Mouse (Mus musculus) right cerebral cortex, postnatal 4 days (tissue): Measurements from ENCODE around the gene Sfxn1.

Experiments used
- DNase-seq: peaks from one replicate; pipeline ENCODE4 v3.0.0-alpha.2; 2022

Sfxn1 gene

DNA sequence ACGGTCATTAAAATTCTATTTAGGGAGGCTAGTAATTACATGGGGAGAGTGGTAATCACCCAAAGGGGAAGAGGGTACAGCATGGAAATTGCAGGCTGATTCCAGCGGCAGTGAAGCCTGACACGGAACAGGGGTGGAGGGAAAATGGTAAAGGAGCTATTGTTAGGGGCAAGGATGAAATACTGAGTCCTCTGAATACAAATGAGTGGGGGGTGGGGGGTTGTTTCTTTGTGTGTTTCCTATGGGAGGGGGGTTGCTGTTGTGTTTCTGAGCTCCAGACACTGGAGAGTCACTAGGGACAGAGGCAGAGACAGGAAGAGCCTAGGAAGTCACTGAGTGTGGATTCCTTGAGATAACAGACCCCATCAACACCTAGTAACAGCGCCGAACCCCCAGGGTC lies 72.1 kb downstream of the Sfxn1 start:
- DNase-seq, result no peak

DNA sequence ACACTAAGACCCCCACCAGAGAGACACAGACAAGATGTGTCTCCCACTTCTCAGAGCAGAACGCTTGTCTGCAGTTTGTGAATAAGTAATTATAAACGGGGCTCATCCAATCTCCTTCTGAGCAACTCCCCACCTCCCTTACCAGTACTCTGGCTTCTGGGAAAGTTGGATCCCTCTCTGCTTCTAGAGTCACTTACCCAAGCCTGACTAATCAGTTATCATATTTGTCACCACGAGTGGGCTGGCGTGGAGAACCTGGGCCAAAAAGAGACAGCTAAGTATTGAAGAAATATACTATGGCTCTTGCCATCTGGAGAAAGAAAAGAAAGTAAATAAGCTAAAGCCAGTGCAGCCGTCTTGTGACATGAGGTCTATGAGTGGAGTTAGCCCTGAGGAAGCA lies 73.0 kb downstream of the Sfxn1 start:
- no peak for DNase-seq

DNA sequence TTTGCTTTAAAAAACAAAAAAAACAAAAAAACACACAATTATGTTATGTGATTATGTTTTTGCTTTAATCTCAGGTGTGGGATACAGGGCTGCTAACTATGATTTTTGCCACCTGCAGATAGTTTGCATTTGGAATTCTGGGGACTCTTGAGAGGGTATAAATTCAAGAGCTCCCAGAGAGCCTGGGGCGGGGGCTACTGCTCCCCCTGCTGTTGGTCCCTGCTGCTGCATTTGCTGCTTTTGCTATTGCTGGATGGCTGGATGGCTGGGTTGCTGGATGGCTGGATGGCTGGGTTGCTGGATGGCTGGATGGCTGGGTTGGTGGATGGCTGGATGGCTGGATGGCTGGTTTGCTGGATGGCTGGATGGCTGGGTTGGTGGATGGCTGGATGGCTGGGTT lies 75.7 kb downstream of the Sfxn1 start:
- no peak for DNase-seq

- DNase-seq, result no peak
These were observed 80.8 kb downstream of the Sfxn1 start for GRCm38 (mm10) chr13:54152421-54152820.

GRCm38 (mm10) chr13:54152911-54153310 lies 81.2 kb downstream of the Sfxn1 start:
- no peak for DNase-seq

DNA sequence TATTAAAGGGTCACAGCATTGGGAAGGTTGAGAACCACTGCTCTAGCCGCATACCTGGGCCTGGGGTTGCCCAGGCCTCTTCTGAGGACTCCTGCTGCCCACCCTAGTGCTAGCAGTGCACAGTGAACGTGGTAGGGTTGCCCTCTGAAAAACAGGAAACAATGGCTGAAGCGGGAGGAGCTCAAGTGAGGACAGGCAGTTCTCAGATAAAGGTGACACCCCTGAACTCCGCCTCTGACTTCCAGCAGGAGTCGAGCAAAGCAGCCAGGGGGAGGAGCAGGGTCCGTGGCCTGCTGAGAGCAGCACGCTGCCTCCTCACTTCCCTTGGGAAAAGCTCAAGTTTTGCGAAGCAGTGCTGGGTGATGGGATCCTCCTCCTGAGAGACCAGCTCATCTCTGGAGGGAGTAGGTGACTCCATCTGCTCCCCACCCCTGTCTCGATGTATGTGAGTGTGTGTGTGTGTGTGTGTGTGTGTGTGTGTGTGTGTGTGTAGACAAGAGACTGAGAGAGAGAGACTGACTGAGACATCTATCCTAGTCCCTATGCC lies 82.1 kb downstream of the Sfxn1 start:
- no peak for DNase-seq

GRCm38 (mm10) chr13:54155822-54156221 lies 84.2 kb downstream of the Sfxn1 start:
- no peak for DNase-seq
